Mouse (Mus musculus) limb, embryonic 11.5 days (tissue): ENCODE results near the gene Myd88. TPM values are rescaled to one million over a fixed set of nuclear protein-coding genes. Genes with fewer than 3 reads are reported as not detected.

Experiments
- ATAC-seq: fragments of 200-750 bp; cut with Nextera tagmentation; 2 replicates; pipeline ENCODE4 v1.8.0; 2017; ENCODE audit warnings: low read depth; ENCODE audit not compliant: insufficient number of reproducible peaks, low FRiP score, low TSS enrichment
- DNase-seq: peaks from one replicate; pipeline ENCODE4 v3.0.0-alpha.2; 2015; ENCODE audit warnings: low spot score
- H3K27ac ChIP-seq: fragments of 300-500 bp; sonication (generic); replicated peaks from 2 replicates; pipeline ENCODE4 v1.5.1; 2014; ENCODE audit warnings: low read depth, mild to moderate bottlenecking, low read length
- H3K27me3 ChIP-seq: fragments of 300-500 bp; sonication (generic); 2 replicates; pipeline ENCODE4 v1.6.1; 2014; ENCODE audit warnings: mild to moderate bottlenecking, low read length, mixed read lengths; ENCODE audit not compliant: control insufficient read depth, insufficient read depth
- H3K36me3 ChIP-seq: fragments of 300-500 bp; sonication (generic); 2 replicates; pipeline ENCODE4 v1.6.1; 2014; ENCODE audit warnings: mild to moderate bottlenecking, low read length, moderate library complexity, mixed read lengths; ENCODE audit not compliant: control insufficient read depth, insufficient read depth
- H3K4me1 ChIP-seq: fragments of 300-500 bp; sonication (generic); 2 replicates; pipeline ENCODE4 v1.6.1; 2014; ENCODE audit warnings: low read length, mixed read lengths; ENCODE audit not compliant: control insufficient read depth, insufficient read depth
- H3K4me2 ChIP-seq: fragments of 300-500 bp; sonication (generic); 2 replicates; pipeline ENCODE4 v1.6.1; 2014; ENCODE audit warnings: low read depth, mild to moderate bottlenecking, moderate library complexity; ENCODE audit not compliant: severe bottlenecking
- H3K4me3 ChIP-seq: fragments of 300-500 bp; sonication (generic); 2 replicates; pipeline ENCODE4 v1.5.1; 2014; ENCODE audit warnings: low read depth, low read length
- H3K9ac ChIP-seq: fragments of 300-500 bp; sonication (generic); 2 replicates; pipeline ENCODE4 v1.6.1; 2014; ENCODE audit warnings: mild to moderate bottlenecking, low read length
- H3K9me3 ChIP-seq: fragments of 300-500 bp; sonication (generic); 2 replicates; pipeline ENCODE4 v1.6.1; 2016; ENCODE audit warnings: low read length; ENCODE audit not compliant: control insufficient read depth
- WGBS: fragments of 180-500 bp; shearing (Covaris S2); extraction: QIAGEN DNeasy Blood & Tissue Kit; methylation state at CpG from one replicate; pipeline ENCODE4 v1.1.7; 2014; 5-methylcytosine and 5-hydroxymethylcytosine counted together
- polyA plus RNA-seq: library from polyadenylated mRNA; unstranded; fragments of >200 nt; fragmentation: Nextera tagmentation; extraction: Ambion mirVana; gene quantifications from 2 replicates; pipeline ENCODE4 v1.2.1, GENCODE M21; 2014

Myd88 gene
- polyA plus RNA-seq, 1 experiment from 2014 or later = 10.6 TPM

- peak; percentile 7; the same call in 1 of the 2 replicates for ATAC-seq
- DNase-seq = no peak
- Histone ChIP-seq H3K9ac (peak overlapping the region; percentile 46), H3K4me3 (peak overlapping the region; percentile 91), H3K9me3 (no peaks in the 10 kb centered on the region), H3K27ac (peak overlapping the region; percentile 70; the same call in 1 of the 2 replicates), H3K4me2 (peak overlapping the region; percentile 97), H3K27me3 (no peaks in the 10 kb centered on the region), H3K36me3 (no peaks in the 10 kb centered on the region; the same call in 1 of the 2 replicates), H3K4me1 (0 out of 2 replicates have a peak, but pooled peaks cover 4% of the 10 kb centered on the region)
- 8% methylated on average over 9 of the region's 9 CpGs for WGBS
Measured at GRCm38 (mm10) chr9:119323260-119323645, 18.0 kb downstream of the Myd88 start.

- H3K9me3 ChIP-seq = no peaks in the 10 kb centered on the region
- under 1% methylated on average over 76 of the region's 76 CpGs for WGBS
- no peaks in the 10 kb centered on the region; the same call in 1 of the 2 replicates for H3K36me3 ChIP-seq
- 0 out of 2 replicates have a peak, but pooled peaks cover 4% of the 10 kb centered on the region for H3K4me1 ChIP-seq
- H3K9ac ChIP-seq = peak within 1 kb of the TSS; percentile 68
- H3K27ac ChIP-seq = peak within 1 kb of the TSS; percentile 70
- H3K4me2 ChIP-seq = peak within 1 kb of the TSS; percentile 97
- DNase-seq (peak; percentile 97), ATAC-seq (peak; percentile 95)
- H3K4me3 ChIP-seq = peak within 1 kb of the TSS; percentile 91
- no peaks in the 10 kb centered on the region for H3K27me3 ChIP-seq
Measured at GRCm38 (mm10) chr9:119322289-119323259, 18.6 kb downstream of the Myd88 start, which contains the start of gene Oxsr1. TSS of gene Oxsr1 (minus strand) at chr9:119322427.

GRCm38 (mm10) chr9:119321392-119322229, 19.6 kb downstream of the Myd88 start:
- under 1% methylated on average over 56 of the region's 59 CpGs for WGBS
- peak overlapping the region; percentile 38; the same call in 1 of the 2 replicates for H3K27ac ChIP-seq
- ATAC-seq (peak; percentile 51), DNase-seq (no peak)
- H3K4me3 ChIP-seq = peak overlapping the region; percentile 91
- H3K4me1 ChIP-seq = 0 out of 2 replicates have a peak, but pooled peaks cover 4% of the 10 kb centered on the region
- H3K27me3 ChIP-seq = no peaks in the 10 kb centered on the region
- H3K4me2 ChIP-seq = peak overlapping the region; percentile 97
- peak overlapping the region; percentile 68 for H3K9ac ChIP-seq
- H3K9me3 ChIP-seq = no peaks in the 10 kb centered on the region
- H3K36me3 ChIP-seq = no peaks in the 10 kb centered on the region; the same call in 1 of the 2 replicates

GRCm38 (mm10) chr9:119320946-119321345, 20.3 kb downstream of the Myd88 start:
- 18% methylated on average over 7 of the region's 7 CpGs for WGBS
- no peak for DNase-seq

DNA sequence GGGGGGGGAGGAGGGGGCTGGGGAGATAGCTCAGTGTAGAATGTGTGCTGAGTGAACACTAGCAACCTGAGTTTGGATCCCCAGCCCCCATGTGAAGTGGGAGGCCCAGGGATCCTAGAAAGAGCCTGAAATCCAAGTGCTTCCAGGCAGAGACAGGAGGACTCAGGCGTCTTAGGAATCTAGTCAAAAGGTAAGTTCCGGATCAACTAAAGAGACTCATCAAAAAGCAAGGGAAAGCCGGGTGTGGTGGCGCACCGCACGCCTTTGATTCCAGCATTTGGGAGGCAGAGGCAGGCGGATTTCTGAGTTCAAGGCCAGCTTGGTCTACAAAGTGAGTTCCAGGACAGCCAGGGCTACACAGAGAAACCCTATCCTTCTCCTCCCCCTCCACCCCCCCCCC, 20.8 kb downstream of the Myd88 start:
- Histone ChIP-seq H3K4me1 (0 out of 2 replicates have a peak, but pooled peaks cover 4% of the 10 kb centered on the region), H3K9me3 (no peaks in the 10 kb centered on the region), H3K9ac (no peak overlapping the region), H3K4me3 (no peak overlapping the region), H3K27ac (no peak overlapping the region), H3K36me3 (no peaks in the 10 kb centered on the region; the same call in 1 of the 2 replicates), H3K4me2 (no peak overlapping the region), H3K27me3 (no peaks in the 10 kb centered on the region)
- no peak for DNase-seq
- 89% methylated on average over 7 of the region's 7 CpGs for WGBS
- no peak for ATAC-seq

More at GRCm38 (mm10) chr9:119320946-119321345, 20.3 kb downstream of the Myd88 start:
- no peaks in the 10 kb centered on the region for H3K27me3 ChIP-seq
- H3K9ac ChIP-seq = peak overlapping the region; percentile 68; the same call in 1 of the 2 replicates
- 0 out of 2 replicates have a peak, but pooled peaks cover 4% of the 10 kb centered on the region for H3K4me1 ChIP-seq
- H3K4me3 ChIP-seq = peak overlapping the region; percentile 91
- no peaks in the 10 kb centered on the region for H3K9me3 ChIP-seq
- H3K27ac ChIP-seq = no peak overlapping the region
- no peak for ATAC-seq
- H3K4me2 ChIP-seq = peak overlapping the region; percentile 97
- no peaks in the 10 kb centered on the region; the same call in 1 of the 2 replicates for H3K36me3 ChIP-seq

GRCm38 (mm10) chr9:119318891-119319290, 22.3 kb downstream of the Myd88 start:
- Histone ChIP-seq H3K27ac (no peak overlapping the region), H3K36me3 (no peaks in the 10 kb centered on the region; the same call in 1 of the 2 replicates), H3K4me1 (0 out of 2 replicates have a peak, but pooled peaks cover 4% of the 10 kb centered on the region), H3K9me3 (no peaks in the 10 kb centered on the region), H3K4me2 (no peak overlapping the region), H3K9ac (no peak overlapping the region), H3K4me3 (no peak overlapping the region), H3K27me3 (no peaks in the 10 kb centered on the region)
- 90% methylated on average over 1 of the region's 1 CpGs for WGBS
- ATAC-seq (no peak), DNase-seq (no peak)

- no peak overlapping the region for H3K4me3 ChIP-seq
- no peak for DNase-seq
- H3K27me3 ChIP-seq = no peaks in the 10 kb centered on the region
- no peaks in the 10 kb centered on the region for H3K4me1 ChIP-seq
- no peak overlapping the region for H3K27ac ChIP-seq
- no peaks in the 10 kb centered on the region for H3K9me3 ChIP-seq
- no peaks in the 10 kb centered on the region for H3K36me3 ChIP-seq
- no peak overlapping the region for H3K4me2 ChIP-seq
- H3K9ac ChIP-seq = no peak overlapping the region
- no peak for ATAC-seq
- 91% methylated on average over 10 of the region's 10 CpGs for WGBS
Measured at GRCm38 (mm10) chr9:119313096-119313495, 28.1 kb downstream of the Myd88 start.

- ATAC-seq (no peak), DNase-seq (no peak)
- WGBS = 100% methylated on average over 1 of the region's 1 CpGs
- no peaks in the 10 kb centered on the region for H3K27me3 ChIP-seq
- no peak overlapping the region for H3K27ac ChIP-seq
- H3K4me1 ChIP-seq = no peaks in the 10 kb centered on the region
- H3K9ac ChIP-seq = no peak overlapping the region
- no peak overlapping the region for H3K4me3 ChIP-seq
- H3K9me3 ChIP-seq = no peaks in the 10 kb centered on the region
- no peak overlapping the region for H3K4me2 ChIP-seq
- no peaks in the 10 kb centered on the region for H3K36me3 ChIP-seq
Measured at GRCm38 (mm10) chr9:119309067-119309466, 32.1 kb downstream of the Myd88 start.
